Mouse (Mus musculus): ENCODE data around the gene Snai3. TPM values are rescaled to one million over a fixed set of nuclear protein-coding genes. Genes with fewer than 3 reads are reported as not detected.

Snai3 gene
- total RNA-seq, 2 experiments from 2014 or later = not detected

DNA sequence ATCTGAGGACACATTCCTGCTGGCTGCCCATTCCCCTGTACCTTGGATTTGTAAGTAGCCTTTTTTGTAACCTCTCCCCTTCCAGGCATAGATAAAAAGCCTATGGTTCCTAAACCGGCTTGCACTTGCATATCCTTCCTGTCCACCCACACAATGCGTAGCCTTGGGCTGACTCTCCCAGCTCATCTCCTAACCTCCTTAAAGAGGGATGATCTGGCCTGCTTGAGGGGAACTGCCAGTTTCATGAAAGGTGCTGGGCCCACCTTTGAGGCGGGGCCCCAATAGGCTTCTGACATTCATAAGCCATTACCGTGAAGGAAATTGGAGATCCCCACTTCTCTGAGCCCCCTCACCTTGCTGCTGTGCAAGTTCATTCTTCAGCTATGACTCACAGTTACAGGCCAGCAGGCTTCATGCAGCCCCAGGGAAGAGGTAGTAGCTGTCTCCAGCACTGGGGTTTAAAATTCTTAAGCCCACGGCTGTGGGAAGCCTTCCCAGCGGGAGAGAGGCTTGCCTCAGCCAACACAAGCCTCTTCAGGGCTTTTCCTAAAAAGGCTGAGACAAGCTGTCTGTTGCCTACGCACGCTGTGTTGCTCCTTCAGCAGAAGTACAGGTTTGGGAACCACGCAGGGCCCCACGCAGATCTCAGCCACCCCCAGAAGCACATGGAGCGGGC lies 1.1 kb upstream of the Snai3 start:
- ATAC-seq (replicated peaks; ENCODE audit: low FRiP score, low TSS enrichment, poor library complexity, severe bottlenecking) = no peak

- no peak for ATAC-seq (replicated peaks; ENCODE audit: low FRiP score, low TSS enrichment, poor library complexity, severe bottlenecking)
Measured at GRCm38 (mm10) chr8:122459990-122460389, 543 bp downstream of the Snai3 start.

- no peak for ATAC-seq (replicated peaks; ENCODE audit: low FRiP score, low TSS enrichment, poor library complexity, severe bottlenecking)
Measured at GRCm38 (mm10) chr8:122459218-122459900, 1.2 kb downstream of the Snai3 start.

- no peak for ATAC-seq (replicated peaks; ENCODE audit: low FRiP score, low TSS enrichment, poor library complexity, severe bottlenecking)
Measured at GRCm38 (mm10) chr8:122457171-122457570, 3.4 kb downstream of the Snai3 start.

- ATAC-seq (replicated peaks; ENCODE audit: low FRiP score, low TSS enrichment, poor library complexity, severe bottlenecking) = no peak
Measured at GRCm38 (mm10) chr8:122454409-122454808, 6.1 kb downstream of the Snai3 start.

GRCm38 (mm10) chr8:122452154-122452553 lies 8.4 kb downstream of the Snai3 start:
- ATAC-seq (replicated peaks; ENCODE audit: low FRiP score, low TSS enrichment, poor library complexity, severe bottlenecking) = no peak

DNA sequence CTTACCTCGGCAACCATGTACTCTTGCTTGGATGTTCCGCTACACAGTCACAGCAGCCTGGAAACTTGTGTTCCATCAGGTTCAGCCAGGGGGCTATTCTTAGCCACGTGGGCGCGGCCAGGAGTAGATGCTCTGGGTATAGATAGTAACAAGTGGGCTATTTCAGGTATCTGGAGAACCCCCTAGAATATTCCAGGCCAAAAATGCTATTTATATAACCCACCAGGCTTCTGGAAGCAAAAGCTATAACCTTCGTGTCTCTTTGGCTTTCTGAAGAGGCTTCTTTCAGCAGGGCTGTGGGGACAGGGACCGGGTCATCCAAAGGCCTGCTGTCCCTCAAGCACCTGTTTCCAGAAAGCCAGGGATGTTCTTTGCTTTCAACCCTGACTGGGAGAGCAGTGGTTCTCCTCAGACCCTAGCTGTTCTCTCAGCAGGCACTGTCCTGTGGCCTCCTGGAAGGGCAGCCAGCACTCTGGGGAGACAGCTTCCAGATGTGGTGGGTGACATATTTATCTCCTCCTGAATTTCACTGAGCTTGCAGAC lies 9.3 kb downstream of the Snai3 start:
- ATAC-seq (replicated peaks; ENCODE audit: low FRiP score, low TSS enrichment, poor library complexity, severe bottlenecking) = no peak

DNA sequence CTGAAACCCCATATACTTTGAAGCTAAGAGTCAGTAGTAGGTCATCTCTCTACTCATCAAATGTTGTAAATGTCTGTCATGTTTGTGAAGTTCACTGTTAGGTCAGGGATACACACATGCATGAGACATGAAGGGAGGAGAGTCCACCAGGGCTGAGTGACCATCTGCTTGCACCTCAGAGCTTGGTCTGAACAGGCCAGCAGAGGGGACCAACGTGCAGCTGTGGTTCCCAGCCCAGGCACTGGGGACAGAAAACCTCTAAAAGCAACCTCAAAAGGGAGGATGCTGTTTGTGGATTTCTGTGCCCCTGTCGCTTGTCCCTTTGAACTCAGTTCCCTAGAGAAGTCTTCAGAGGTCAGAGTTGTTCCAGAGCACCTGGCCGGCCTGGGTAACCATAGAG lies 15.3 kb downstream of the Snai3 start:
- no peak for ATAC-seq (replicated peaks; ENCODE audit: low FRiP score, low TSS enrichment, poor library complexity, severe bottlenecking)

GRCm38 (mm10) chr8:122444058-122444748 lies 16.3 kb downstream of the Snai3 start:
- peak; percentile 73 for ATAC-seq (replicated peaks; ENCODE audit: low FRiP score, low TSS enrichment, poor library complexity, severe bottlenecking)

DNA sequence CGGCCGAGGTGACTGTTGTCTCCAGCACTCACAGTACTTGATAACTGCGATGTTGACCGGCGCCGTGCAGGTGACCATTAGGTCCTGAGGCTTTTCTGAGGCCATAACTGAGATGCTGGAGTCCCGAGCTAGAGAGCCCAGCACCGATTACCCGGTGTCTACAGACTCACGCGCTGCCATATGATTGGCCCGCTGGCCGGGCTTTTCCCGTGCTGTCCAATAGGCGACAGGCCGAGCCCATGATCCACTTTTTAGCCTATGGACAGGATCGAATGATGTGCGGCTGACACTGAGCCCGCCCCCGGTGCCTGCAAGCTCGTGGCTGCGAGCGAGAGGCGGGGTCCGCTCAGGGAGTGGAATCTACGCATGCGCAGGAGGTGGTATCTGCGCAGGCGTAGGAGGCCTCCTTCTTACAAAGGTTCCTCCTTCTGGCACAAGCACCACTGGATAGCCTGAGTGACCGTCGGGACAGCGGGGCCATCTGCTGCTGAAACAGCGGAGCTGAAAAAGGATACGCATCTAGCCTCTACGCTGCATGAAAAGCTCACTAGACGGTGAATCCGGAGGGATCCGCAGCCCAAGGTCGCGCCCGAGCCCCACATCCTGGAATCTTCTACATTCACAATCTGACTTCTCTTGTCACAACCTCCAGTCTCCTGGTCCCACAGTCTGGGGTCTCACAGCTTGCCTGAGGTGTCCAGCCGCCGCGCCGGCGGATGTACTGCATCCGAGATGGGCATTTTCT lies 17.1 kb downstream of the Snai3 start, which contains the start of gene Mvd:
Gene Mvd (minus strand): TSS at position 161 of the 745 bp plus-strand sequence.
- ATAC-seq (replicated peaks; ENCODE audit: low FRiP score, low TSS enrichment, poor library complexity, severe bottlenecking) = peak; percentile 94

DNA sequence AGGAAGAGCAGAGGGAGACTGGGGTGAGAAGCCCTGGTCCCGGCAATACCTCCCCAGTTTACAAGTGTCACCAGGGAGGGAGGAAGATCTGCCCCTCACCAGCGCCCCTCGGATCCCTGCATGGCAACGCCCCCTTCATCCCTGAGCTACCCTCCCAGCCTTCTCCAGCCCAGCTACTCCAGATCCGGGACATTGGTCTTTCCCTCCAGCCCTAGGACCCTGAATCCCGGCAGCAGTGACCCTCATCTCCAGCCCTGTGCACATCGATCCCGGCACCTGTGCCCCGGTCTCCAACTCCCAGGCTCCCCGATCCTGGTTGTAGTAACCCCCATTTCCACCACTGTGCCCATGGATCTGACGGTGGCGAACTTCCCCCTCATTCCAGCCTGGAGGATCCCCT lies 17.8 kb downstream of the Snai3 start:
- no peak for ATAC-seq (replicated peaks; ENCODE audit: low FRiP score, low TSS enrichment, poor library complexity, severe bottlenecking)

DNA sequence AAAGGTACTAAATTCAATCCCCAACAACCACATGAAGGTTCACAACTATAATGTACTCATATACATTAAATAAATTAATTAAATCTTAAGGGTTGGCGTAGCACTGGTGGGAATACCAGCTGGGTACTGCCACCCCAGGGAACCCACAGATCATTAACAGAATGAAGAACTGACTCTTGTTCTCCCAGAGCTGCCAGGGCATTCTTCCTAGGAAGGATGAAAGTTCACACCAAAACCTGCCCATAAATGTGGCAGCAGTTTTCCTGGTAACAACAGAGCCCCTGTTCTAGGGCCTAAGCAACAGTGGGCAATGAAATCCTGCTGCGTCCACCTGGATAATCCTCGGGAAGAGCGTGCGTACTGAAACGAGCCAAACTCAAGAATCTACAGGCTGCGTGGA lies 18.2 kb downstream of the Snai3 start:
- ATAC-seq (replicated peaks; ENCODE audit: low FRiP score, low TSS enrichment, poor library complexity, severe bottlenecking) = no peak

- no peak for ATAC-seq (replicated peaks; ENCODE audit: low FRiP score, low TSS enrichment, poor library complexity, severe bottlenecking)
Measured at GRCm38 (mm10) chr8:122441326-122441725, 19.2 kb downstream of the Snai3 start.

DNA sequence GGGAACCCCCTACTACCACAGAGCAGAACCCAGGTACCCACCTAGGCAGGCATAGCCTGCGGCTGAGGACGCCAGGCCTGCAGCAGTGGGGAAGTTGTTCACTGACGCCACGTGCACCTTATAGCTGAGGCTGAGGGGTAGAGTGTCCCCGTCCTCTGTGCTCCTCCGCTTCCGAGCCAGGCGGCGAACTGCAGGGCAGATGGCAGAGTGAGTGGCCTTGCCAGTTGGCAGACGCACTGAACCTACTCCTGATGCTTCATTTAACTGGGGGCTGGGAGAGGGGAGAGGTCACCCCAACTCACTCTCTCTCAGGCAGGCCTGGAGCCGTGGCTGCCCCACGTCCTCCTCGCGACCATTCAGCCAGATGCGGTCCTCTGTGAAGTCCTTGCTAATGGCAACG lies 21.2 kb downstream of the Snai3 start:
- ATAC-seq (replicated peaks; ENCODE audit: low FRiP score, low TSS enrichment, poor library complexity, severe bottlenecking) = no peak

DNA sequence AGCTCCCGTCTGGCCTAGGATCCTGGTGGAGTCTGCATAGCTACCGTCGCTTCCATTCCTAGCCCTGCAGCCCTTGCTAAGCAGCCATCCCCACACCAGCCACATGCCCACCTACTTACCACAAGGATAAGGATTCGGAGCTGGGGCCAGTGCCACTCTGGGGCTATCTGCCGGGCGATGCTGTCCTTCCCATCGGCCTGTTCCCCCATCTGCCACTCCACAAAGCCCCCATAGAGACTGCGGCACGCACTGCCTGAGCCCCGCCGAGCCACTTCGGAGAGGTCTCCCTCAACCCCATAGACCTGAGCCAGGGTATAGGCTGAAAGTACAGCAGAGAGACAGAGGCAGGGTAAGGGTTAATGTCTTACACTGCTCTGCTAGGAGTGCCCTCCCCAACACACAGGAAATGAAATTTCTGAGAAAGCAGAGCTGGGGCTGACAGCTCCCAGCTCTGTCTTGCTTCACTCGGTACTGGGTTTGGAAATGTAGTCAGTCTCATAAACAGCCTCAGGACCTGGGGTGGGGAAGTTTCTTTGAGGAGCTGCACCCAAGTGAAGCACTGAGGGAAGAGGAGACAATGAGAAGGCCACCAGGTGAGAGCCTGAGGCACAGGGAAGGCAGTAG lies 22.7 kb downstream of the Snai3 start:
- no peak for ATAC-seq (replicated peaks; ENCODE audit: low FRiP score, low TSS enrichment, poor library complexity, severe bottlenecking)

GRCm38 (mm10) chr8:122436586-122437125 lies 23.9 kb downstream of the Snai3 start:
- ATAC-seq (replicated peaks; ENCODE audit: low FRiP score, low TSS enrichment, poor library complexity, severe bottlenecking) = no peak

- ATAC-seq (replicated peaks; ENCODE audit: low FRiP score, low TSS enrichment, poor library complexity, severe bottlenecking) = no peak
Measured at GRCm38 (mm10) chr8:122436146-122436545, 24.4 kb downstream of the Snai3 start.

GRCm38 (mm10) chr8:122435375-122435774 lies 25.2 kb downstream of the Snai3 start:
- ATAC-seq (replicated peaks; ENCODE audit: low FRiP score, low TSS enrichment, poor library complexity, severe bottlenecking) = no peak
